Mouse (Mus musculus): ENCODE measurements at regions not wholly inside any gene's neighbourhood (a gene's known extent, or its start where the extent isn't known, plus 50 kb on each side); places are given as distances from the start of the nearest gene placed in this dataset.

GRCm38 (mm10) chr8:92095276-92095675 is 262.1 kb upstream of the Irx5 start:
- TF ChIP-seq CTCF (IDR thresholded peaks at IDR 0.05; ENCODE audit: low read depth): no peak
- no peak for TF ChIP-seq EP300 (IDR thresholded peaks at IDR 0.05; ENCODE audit: low read depth)

All from liver, postnatal 0 days (tissue).